Mouse (Mus musculus): ENCODE measurements at regions not wholly inside any gene's neighbourhood (a gene's known extent, or its start where the extent isn't known, plus 50 kb on each side); places are given as distances from the start of the nearest gene placed in this dataset.

GRCm38 (mm10) chr16:58349354-58349753 lies 58.9 kb upstream of the Dcbld2 start:
- Histone ChIP-seq H3K27me3 (ENCODE audit: control insufficient read depth, insufficient read depth, low read length) (no peaks in the 10 kb centered on the region), H3K27ac (ENCODE audit: low read depth, low read length) (no peak overlapping the region), H3K36me3 (ENCODE audit: control insufficient read depth, insufficient read depth, low read length) (no peaks in the 10 kb centered on the region), H3K4me3 (ENCODE audit: low read length) (no peak overlapping the region), H3K9me3 (ENCODE audit: control insufficient read depth, low read length) (no peaks in the 10 kb centered on the region), H3K4me2 (replicated peaks; ENCODE audit: low read depth, low read length) (no peak overlapping the region), H3K4me1 (ENCODE audit: control insufficient read depth, insufficient read depth, low read length) (no peaks in the 10 kb centered on the region), H3K9ac (ENCODE audit: low read depth, low read length) (no peak overlapping the region)
- 57% methylated on average over 5 of the region's 5 CpGs for WGBS
- ATAC-seq (ENCODE audit: low FRiP score, low TSS enrichment): no peak

GRCm38 (mm10) chr16:58349802-58350201 lies 58.4 kb upstream of the Dcbld2 start:
- no peak for ATAC-seq (ENCODE audit: low FRiP score, low TSS enrichment)
- H3K27me3 ChIP-seq (ENCODE audit: control insufficient read depth, insufficient read depth, low read length): no peaks in the 10 kb centered on the region
- H3K4me3 ChIP-seq (ENCODE audit: low read length): no peak overlapping the region
- no peaks in the 10 kb centered on the region for H3K9me3 ChIP-seq (ENCODE audit: control insufficient read depth, low read length)
- no peak overlapping the region for H3K4me2 ChIP-seq (replicated peaks; ENCODE audit: low read depth, low read length)
- 68% methylated on average over 2 of the region's 2 CpGs for WGBS
- H3K27ac ChIP-seq (ENCODE audit: low read depth, low read length): no peak overlapping the region
- H3K9ac ChIP-seq (ENCODE audit: low read depth, low read length): no peak overlapping the region
- H3K36me3 ChIP-seq (ENCODE audit: control insufficient read depth, insufficient read depth, low read length): no peaks in the 10 kb centered on the region
- no peaks in the 10 kb centered on the region for H3K4me1 ChIP-seq (ENCODE audit: control insufficient read depth, insufficient read depth, low read length)

DNA sequence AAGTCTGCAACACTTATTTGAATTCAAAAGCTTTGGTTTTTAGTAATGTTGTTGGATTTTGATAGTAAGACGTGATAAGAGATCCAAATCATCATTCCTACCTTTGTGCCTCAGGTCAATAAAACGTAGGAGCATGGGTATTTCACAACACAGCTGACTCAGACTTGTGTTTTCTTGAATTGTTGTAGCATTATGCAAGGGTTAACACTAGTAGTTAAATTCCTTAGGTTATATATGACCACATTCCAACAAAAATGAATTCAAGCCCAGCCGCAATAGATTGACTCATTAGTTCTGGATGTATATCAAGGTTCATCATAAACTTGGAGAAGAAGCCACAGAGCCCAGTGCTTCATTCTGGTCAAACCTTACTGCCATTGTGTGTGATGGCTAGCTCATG lies 56.1 kb upstream of the Dcbld2 start:
- no peak for ATAC-seq (ENCODE audit: low FRiP score, low TSS enrichment)
- 82% methylated on average over 3 of the region's 3 CpGs for WGBS
- no peak overlapping the region for H3K9ac ChIP-seq (ENCODE audit: low read depth, low read length)
- no peak overlapping the region for H3K27ac ChIP-seq (ENCODE audit: low read depth, low read length)
- H3K36me3 ChIP-seq (ENCODE audit: control insufficient read depth, insufficient read depth, low read length): no peaks in the 10 kb centered on the region
- no peaks in the 10 kb centered on the region for H3K4me1 ChIP-seq (ENCODE audit: control insufficient read depth, insufficient read depth, low read length)
- no peak overlapping the region for H3K4me2 ChIP-seq (replicated peaks; ENCODE audit: low read depth, low read length)
- H3K27me3 ChIP-seq (ENCODE audit: control insufficient read depth, insufficient read depth, low read length): no peaks in the 10 kb centered on the region
- no peak overlapping the region for H3K4me3 ChIP-seq (ENCODE audit: low read length)
- H3K9me3 ChIP-seq (ENCODE audit: control insufficient read depth, low read length): no peaks in the 10 kb centered on the region

- no peak overlapping the region for H3K27ac ChIP-seq (ENCODE audit: low read depth, low read length)
- no peaks in the 10 kb centered on the region for H3K27me3 ChIP-seq (ENCODE audit: control insufficient read depth, insufficient read depth, low read length)
- WGBS: 76% methylated on average over 6 of the region's 6 CpGs
- no peak overlapping the region for H3K9ac ChIP-seq (ENCODE audit: low read depth, low read length)
- ATAC-seq (ENCODE audit: low FRiP score, low TSS enrichment): no peak
- no peak overlapping the region for H3K4me3 ChIP-seq (ENCODE audit: low read length)
- no peaks in the 10 kb centered on the region for H3K4me1 ChIP-seq (ENCODE audit: control insufficient read depth, insufficient read depth, low read length)
- no peaks in the 10 kb centered on the region for H3K36me3 ChIP-seq (ENCODE audit: control insufficient read depth, insufficient read depth, low read length)
- H3K9me3 ChIP-seq (ENCODE audit: control insufficient read depth, low read length): no peaks in the 10 kb centered on the region
- no peak overlapping the region for H3K4me2 ChIP-seq (replicated peaks; ENCODE audit: low read depth, low read length)
Observed at GRCm38 (mm10) chr16:58354551-58354950, 53.7 kb upstream of the Dcbld2 start.

Measured in kidney, embryonic 14.5 days (tissue).